Mouse (Mus musculus) gastrocnemius, adult 2 months (tissue): ENCODE measurements at regions not wholly inside any gene's neighbourhood (a gene's known extent, or its start where the extent isn't known, plus 50 kb on each side); places are given as distances from the start of the nearest gene placed in this dataset.

Experiments used
- DNase-seq: peaks from one replicate; pipeline ENCODE4 v3.0.0; 2022
- H3K27ac ChIP-seq: fragments of 200-600 bp; 2 replicates; pipeline ENCODE4 v1.8.1; 2022; ENCODE audit warnings: mild to moderate bottlenecking
- H3K4me3 ChIP-seq: fragments of 200-600 bp; 2 replicates; pipeline ENCODE4 v1.8.1; 2022; ENCODE audit warnings: mild to moderate bottlenecking, moderate library complexity
- CTCF ChIP-seq: fragments of 200-600 bp; IDR thresholded peaks from 2 replicates; pipeline ENCODE4 v1.8.1; 2022; ENCODE audit warnings: antibody characterized with exemption, mild to moderate bottlenecking, moderate library complexity
- intact Hi-C: fragments of 180-260 bp; cut with DNase I; formaldehyde crosslinking; loops from one replicate; pipeline ENCODE4 v1.15.1; 2025

DNA sequence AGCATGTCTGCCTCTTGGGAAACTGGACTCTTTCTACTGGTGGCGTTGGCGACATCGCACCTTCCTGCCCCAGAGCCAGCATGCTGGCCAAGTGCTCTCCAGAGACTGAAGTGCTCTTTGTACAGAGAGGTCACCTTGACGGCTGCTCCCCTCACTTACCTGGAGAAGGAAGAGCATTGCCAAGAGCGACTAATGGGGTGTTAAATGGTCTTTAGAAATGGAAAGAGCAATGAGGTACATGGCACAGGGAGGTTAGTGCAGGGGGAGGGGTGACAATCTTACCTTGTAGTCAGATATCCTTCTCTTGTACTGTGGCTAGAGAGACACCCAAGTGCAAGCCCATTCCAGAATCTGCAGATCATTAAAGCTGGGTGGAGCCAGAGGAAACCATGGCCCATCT lies 220.8 kb upstream of the Cdh13 start:
- no peak overlapping the region for H3K4me3 ChIP-seq
- DNase-seq, result no peak
- no peak overlapping the region for H3K27ac ChIP-seq
- no peak for TF ChIP-seq CTCF
- intact Hi-C loops, result no loop called here

DNA sequence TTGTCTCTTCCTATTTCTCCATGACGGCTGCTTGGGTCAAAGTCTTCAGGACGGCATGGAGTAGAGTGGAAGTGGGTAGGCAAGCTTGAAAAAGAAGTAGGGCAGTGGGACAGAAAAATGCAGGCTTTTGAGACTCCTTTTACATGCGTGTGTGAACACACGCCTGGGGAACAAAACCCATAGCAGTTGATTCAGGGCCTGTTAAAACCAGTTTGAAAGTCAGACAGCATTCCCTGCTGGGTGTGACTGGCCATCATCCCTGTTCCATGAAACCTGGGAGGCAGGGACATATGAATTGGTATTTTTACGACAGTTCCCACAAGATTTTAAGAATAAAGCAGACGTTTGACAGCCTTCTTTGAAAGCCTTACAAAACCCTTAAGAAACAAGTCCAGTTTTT lies 226.8 kb upstream of the Cdh13 start:
- TF ChIP-seq CTCF, result no peak
- no peak for DNase-seq
- H3K4me3 ChIP-seq, result no peak overlapping the region
- no peak overlapping the region for H3K27ac ChIP-seq
- intact Hi-C loops, result no loop called here

DNA sequence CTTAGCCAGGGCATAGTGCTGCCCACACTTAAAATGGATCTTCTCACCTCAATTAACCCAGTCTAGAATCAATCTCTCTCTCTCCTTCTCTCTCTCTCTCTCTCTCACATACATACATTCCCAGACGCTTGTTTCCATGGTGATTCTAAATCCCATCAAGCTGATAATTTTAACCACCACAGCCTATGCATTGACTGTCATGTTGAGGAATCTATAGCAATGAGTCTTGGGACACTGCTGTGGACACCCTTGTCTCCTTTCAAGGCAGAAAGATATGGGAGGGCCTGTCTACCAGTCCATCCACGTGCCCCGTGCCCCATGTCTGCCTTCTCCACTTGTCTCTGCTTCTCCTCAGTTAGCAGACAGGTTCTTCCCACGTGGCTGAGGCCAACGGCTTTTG lies 228.0 kb upstream of the Cdh13 start:
- Histone ChIP-seq H3K27ac (no peak overlapping the region), H3K4me3 (no peak overlapping the region)
- DNase-seq, result no peak
- intact Hi-C loops, result no loop called here
- no peak for TF ChIP-seq CTCF

DNA sequence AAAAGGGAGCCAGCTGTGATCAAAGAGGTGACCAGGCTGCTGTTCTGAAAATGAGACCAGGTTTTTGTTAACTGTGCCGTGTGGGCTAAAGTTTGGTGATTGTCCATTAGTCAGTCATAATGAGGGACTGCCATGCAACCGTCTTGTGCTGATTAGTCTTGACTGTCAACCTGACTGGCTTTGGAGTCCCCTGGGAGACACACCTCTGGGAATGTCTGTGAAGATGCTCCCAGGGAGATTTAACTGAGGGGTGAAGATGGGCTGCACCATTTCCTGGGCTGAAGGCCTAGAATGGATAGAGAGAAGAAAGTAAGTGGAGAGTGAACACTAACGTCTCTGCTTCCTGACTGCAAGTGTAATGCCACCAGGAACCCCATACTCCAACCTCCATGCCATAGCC lies 233.1 kb upstream of the Cdh13 start:
- intact Hi-C loops, result no loop called here
- DNase-seq, result no peak
- Histone ChIP-seq H3K4me3 (no peak overlapping the region), H3K27ac (no peak overlapping the region)
- no peak for TF ChIP-seq CTCF

DNA sequence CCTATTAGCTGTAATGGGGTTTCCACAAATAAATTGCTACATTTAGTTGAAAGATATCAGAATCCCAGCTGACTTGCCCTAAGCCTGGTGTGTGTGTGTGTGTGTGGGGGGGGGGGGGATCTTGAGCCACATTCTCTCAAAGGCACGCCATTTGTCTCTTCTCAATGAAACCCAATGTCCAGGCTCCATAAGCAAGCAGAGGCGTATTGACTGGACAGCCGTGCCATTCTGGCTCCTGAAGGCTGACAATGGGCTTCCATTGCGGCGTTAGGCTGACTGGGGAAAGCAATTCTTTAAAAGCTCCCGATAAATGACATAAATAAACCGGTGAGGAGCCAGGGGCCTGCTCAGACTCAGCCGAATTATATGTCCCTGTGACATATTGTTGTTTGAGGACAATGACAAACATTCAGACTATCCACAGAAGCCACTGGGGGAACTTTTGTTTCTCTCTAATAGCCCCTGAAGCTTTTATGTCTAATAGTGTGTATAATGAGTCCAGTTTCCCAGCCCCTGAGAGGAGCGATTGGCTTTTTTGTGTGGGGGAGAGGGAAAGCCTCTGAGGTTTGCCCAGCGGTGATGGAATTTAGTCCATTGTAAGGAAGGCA lies 240.6 kb upstream of the Mphosph6 start:
- no peak for DNase-seq
- intact Hi-C loops, result no loop called here
- Histone ChIP-seq H3K4me3 (no peak overlapping the region), H3K27ac (no peak overlapping the region)
- TF ChIP-seq CTCF, result no peak

DNA sequence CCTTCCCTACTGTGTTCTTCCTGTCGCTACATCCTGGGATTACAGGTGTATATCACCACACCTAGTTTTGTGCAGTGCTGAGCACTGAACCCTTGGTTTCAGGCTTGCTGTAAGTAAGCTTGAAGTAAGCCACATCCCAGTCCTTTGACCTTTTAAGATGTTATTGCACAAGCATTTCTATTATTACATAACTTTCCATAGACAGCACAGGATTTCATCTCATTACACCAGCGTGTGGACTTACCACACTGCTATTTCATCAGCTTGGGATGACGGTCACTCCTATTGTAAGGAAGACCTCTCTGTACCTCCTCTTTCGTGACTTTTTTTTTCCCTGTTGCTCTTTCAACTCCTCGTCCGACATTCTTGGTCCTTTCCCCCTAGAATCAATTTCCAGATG lies 239.5 kb upstream of the Mphosph6 start:
- no peak for TF ChIP-seq CTCF
- intact Hi-C loops, result no loop called here
- H3K27ac ChIP-seq, result no peak overlapping the region
- no peak overlapping the region for H3K4me3 ChIP-seq
- no peak for DNase-seq

DNA sequence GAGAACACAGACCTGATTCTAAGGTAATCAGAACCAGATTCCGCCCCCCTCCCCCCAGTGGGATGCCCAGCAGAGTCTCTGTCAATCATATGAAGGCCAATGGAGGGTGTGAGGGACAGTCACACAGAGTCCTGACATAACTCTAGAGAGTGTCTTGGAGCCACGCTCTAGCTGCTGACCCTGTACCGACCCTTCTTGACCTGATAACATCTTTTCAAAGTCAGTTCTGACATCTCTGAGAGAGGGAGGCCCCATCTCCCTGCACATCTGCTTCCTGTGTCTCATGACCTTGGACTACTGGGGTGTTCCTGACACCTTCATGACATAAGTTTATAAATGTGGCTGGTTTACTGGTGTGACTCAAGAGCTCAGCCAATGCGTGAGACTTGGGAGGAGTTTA lies 236.1 kb upstream of the Mphosph6 start:
- DNase-seq, result no peak
- no peak overlapping the region for H3K4me3 ChIP-seq
- H3K27ac ChIP-seq, result no peak overlapping the region
- no peak for TF ChIP-seq CTCF
- intact Hi-C loops, result no loop called here

DNA sequence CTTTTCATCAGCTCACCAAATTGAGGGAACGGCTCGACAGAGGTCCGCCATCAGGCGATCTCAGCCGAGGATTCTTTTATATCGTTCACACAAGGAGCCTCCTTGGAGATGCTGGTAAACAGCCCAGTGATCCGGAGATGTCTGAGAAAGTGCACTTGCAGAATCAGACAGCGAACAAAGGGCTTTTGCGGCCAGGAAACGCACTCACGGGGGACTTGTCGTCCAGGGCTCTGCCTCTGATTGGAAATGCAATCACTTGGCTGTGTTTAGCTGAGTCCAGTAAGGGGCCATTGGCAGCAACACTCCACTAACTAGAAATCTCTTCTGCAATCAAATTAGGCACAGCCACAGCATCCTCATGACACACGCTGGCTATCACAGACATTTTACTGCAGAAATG lies 232.3 kb upstream of the Mphosph6 start:
- Histone ChIP-seq H3K4me3 (no peak overlapping the region), H3K27ac (no peak overlapping the region)
- TF ChIP-seq CTCF, result no peak
- intact Hi-C loops, result no loop called here
- DNase-seq, result no peak

DNA sequence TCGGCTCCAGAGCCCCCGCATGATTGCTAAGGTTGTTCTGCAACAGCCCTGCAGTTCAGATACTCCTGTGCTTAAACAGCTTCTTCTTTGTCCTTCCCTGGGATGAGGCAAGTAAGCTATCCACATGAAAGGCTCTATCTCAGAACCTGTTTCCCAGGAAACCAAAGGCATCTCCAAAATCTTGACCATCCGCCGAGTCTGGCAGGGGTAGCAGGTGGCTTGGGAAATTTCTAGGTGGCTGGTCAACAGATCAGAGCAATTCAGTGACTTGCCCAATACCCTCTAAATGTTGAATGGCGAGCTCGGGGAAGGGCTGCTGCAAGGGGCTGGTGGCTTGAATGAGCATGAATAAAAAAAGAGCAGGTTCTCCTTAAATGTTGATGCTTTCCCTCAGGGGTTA lies 229.7 kb upstream of the Mphosph6 start:
- intact Hi-C loops, result no loop called here
- H3K27ac ChIP-seq, result no peak overlapping the region

DNA sequence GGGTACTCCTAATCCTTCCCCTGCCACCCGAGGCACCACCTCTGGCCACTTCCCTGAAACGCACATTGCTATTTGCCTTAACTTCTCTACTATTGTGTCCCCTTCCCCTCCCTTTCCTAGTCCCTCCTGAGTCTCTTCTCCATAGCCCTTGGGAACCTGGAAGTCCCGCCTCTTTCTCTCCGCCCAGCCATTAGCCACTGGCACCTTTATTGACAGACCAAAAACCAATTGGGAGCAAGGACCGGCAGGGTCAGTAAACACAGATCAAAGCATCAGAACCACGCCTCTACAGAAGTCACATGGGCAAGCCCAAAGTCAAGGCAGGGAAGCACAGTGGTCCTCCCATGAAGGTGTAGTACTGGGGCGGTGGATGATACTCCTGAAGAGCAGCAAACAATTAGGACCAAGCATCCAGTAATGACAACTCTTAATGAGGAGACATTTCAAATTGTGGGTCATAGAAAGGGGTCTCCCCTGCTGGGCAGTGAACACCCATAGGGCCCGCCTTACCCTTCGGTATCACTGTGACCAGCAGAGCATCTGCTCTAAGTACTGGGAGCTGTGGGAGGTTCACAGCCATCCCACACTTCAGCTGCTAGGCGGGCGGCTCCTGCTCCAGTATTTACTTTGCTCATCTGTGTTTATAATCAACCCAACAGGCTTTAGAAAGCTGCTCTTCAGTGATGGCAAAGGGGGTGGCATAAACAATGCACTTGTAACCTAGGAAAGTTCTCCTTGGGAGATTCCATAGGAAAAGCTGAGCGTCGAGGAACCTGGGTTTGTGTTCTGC lies 226.5 kb upstream of the Mphosph6 start:
- intact Hi-C loops, result no loop called here
- no peak for TF ChIP-seq CTCF
- no peak for DNase-seq
- Histone ChIP-seq H3K4me3 (no peak overlapping the region), H3K27ac (no peak overlapping the region)

More for the DNA sequence above, 229.7 kb upstream of the Mphosph6 start:
- no peak for TF ChIP-seq CTCF
- H3K4me3 ChIP-seq, result no peak overlapping the region
- no peak for DNase-seq

DNA sequence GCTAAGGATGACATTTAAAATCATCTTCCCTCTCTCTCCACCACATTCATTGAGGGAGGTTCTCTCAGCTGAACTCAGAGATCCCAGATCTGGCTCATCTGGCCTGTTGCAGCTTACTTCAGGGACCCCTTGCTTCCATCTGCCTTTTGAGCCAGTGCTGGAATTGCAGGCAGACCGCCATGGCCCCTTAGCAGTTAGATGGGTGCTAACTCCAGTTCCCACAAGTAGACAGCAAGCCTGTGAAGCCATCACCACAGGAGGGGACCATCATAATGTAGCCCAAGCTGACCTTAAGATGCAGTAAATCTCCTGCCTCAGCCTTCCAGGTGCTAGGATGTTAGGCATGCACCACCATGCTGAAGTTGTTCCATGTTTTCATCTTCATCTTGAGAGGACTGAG lies 221.7 kb upstream of the Mphosph6 start:
- H3K4me3 ChIP-seq, result no peak overlapping the region
- no peak overlapping the region for H3K27ac ChIP-seq
- no peak for DNase-seq
- TF ChIP-seq CTCF, result no peak
- intact Hi-C loops, result no loop called here

DNA sequence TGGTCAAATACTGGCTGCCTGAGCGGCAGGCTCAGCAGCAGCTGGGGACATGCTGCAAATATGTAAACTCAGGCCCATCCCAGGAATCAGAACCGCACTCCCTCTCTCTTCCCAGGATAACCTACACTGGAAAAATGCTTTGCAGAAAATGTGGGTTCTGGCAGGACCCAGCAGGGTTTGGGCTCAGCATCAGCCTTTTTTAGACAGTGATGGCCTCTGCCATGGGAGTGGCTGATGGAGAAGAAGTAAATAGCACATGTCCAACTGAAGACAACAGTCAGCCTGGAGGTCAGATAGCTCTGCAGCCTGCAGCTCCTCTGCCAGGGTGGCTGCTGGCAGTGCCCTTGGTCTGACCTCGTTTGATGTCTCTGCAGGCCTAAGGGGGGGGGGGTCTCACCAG lies 220.2 kb upstream of the Mphosph6 start:
- H3K27ac ChIP-seq, result no peak overlapping the region
- no peak for TF ChIP-seq CTCF
- no peak for DNase-seq
- intact Hi-C loops, result no loop called here
- H3K4me3 ChIP-seq, result no peak overlapping the region

DNA sequence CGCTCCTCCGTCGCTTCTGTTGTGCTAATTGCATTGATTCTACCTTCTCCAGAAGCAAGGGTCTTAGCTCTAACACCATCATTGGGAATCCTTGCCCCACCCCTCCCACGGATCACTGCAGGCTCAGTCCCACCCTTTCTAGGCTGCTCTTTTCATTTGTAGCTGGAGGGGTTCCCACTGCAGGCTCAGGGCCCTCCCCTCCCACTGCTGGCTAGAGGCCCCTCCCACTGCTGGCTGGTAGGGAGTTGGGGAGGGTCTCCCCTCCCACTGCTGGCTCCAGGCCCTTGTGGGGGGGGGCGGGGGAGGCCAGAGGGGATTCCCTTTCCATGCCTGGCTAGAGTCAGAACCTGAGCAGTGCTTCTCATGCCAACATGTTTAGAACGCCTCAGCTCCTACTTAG lies 215.5 kb upstream of the Mphosph6 start:
- intact Hi-C loops, result no loop called here
- no peak for DNase-seq
- Histone ChIP-seq H3K27ac (no peak overlapping the region), H3K4me3 (no peak overlapping the region)
- no peak for TF ChIP-seq CTCF

DNA sequence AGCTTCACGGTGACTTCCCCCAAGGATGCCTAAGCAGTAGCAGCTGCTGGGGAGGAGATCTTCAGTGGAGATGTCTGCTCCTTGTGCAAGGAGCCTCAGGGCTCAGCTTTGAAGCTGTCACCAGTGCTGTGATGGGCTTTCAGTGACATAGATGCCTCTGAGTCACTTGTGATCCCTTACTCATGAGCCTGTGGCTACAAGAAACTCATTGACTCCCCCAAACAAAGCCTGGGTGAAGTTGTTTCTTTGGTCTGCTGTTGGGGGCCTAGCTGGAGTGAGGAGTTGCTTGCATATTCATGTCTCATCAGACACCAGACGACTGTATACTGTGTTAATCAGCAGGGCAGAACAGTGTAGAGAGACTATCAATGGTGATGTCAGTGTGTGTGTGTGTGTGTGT lies 203.4 kb upstream of the Mphosph6 start:
- H3K4me3 ChIP-seq, result no peak overlapping the region
- DNase-seq, result no peak
- intact Hi-C loops, result no loop called here
- no peak overlapping the region for H3K27ac ChIP-seq
- TF ChIP-seq CTCF, result no peak
